Mouse (Mus musculus): ENCODE results near the gene Slc47a2. TPM values are rescaled to one million over a fixed set of nuclear protein-coding genes. Genes with fewer than 3 reads are reported as not detected.

Gene Slc47a2
- polyA plus RNA-seq (2014; fragmentation: Nextera tagmentation; extraction: Ambion mirVana) = not detected in 2 replicates

GRCm38 (mm10) chr11:61342505-61343420 is at the start of gene Slc47a2:
Gene Slc47a2, minus strand, starts transcription at chr11:61342860.
- DNase-seq (ENCODE audit: low spot score) (peak; percentile 66), ATAC-seq (replicated peaks; ENCODE audit: low FRiP score) (no peak)
- H3K4me2 ChIP-seq (ENCODE audit: low read depth, low read length, severe bottlenecking) = peak within 1 kb of the TSS; percentile 50
- H3K9ac ChIP-seq (ENCODE audit: low read length) = peak within 1 kb of the TSS; percentile 16; the same call in 1 of the 2 replicates
- H3K27ac ChIP-seq (ENCODE audit: low read depth, low read length) = no peak within 1 kb of the TSS
- H3K4me3 ChIP-seq (ENCODE audit: low read depth, low read length) = peak within 1 kb of the TSS; percentile 27
- 5% methylated on average over 61 of the region's 61 CpGs for WGBS
- H3K27me3 ChIP-seq (ENCODE audit: control insufficient read depth, insufficient read depth, low read length) = peaks cover 16% of the 10 kb centered on the region
- H3K36me3 ChIP-seq (ENCODE audit: control insufficient read depth, insufficient read depth, low read length) = no peaks in the 10 kb centered on the region
- H3K9me3 ChIP-seq (ENCODE audit: control insufficient read depth, low read length) = no peaks in the 10 kb centered on the region
- peaks cover 8% of the 10 kb centered on the region; the same call in 1 of the 2 replicates for H3K4me1 ChIP-seq (replicated peaks; ENCODE audit: control insufficient read depth, insufficient read depth, low read length)

GRCm38 (mm10) chr11:61388936-61389335 is 46.3 kb upstream of the Slc47a2 start:
- WGBS = 75% methylated on average over 4 of the region's 4 CpGs
- H3K9me3 ChIP-seq (ENCODE audit: control insufficient read depth, low read length) = no peaks in the 10 kb centered on the region
- no peaks in the 10 kb centered on the region for H3K36me3 ChIP-seq (ENCODE audit: control insufficient read depth, insufficient read depth, low read length)
- no peak overlapping the region for H3K4me2 ChIP-seq (ENCODE audit: low read depth, low read length, severe bottlenecking)
- H3K27ac ChIP-seq (ENCODE audit: low read depth, low read length) = no peak overlapping the region
- H3K27me3 ChIP-seq (ENCODE audit: control insufficient read depth, insufficient read depth, low read length) = no peaks in the 10 kb centered on the region
- ATAC-seq (replicated peaks; ENCODE audit: low FRiP score) = no peak
- H3K9ac ChIP-seq (ENCODE audit: low read length) = no peak overlapping the region
- no peaks in the 10 kb centered on the region for H3K4me1 ChIP-seq (replicated peaks; ENCODE audit: control insufficient read depth, insufficient read depth, low read length)
- no peak for DNase-seq (ENCODE audit: low spot score)
- no peak overlapping the region for H3K4me3 ChIP-seq (ENCODE audit: low read depth, low read length)

- ATAC-seq (replicated peaks; ENCODE audit: low FRiP score) = no peak
- Histone ChIP-seq H3K4me2 (ENCODE audit: low read depth, low read length, severe bottlenecking) (no peak overlapping the region), H3K4me3 (ENCODE audit: low read depth, low read length) (no peak overlapping the region), H3K9me3 (ENCODE audit: control insufficient read depth, low read length) (no peaks in the 10 kb centered on the region), H3K9ac (ENCODE audit: low read length) (no peak overlapping the region), H3K27ac (ENCODE audit: low read depth, low read length) (no peak overlapping the region), H3K27me3 (ENCODE audit: control insufficient read depth, insufficient read depth, low read length) (no peaks in the 10 kb centered on the region), H3K36me3 (ENCODE audit: control insufficient read depth, insufficient read depth, low read length) (no peaks in the 10 kb centered on the region), H3K4me1 (replicated peaks; ENCODE audit: control insufficient read depth, insufficient read depth, low read length) (no peaks in the 10 kb centered on the region)
- WGBS = 63% methylated on average over 6 of the region's 6 CpGs
- peak; percentile 68 for DNase-seq (ENCODE audit: low spot score)
Measured at GRCm38 (mm10) chr11:61388012-61388411, 45.4 kb upstream of the Slc47a2 start.

- Histone ChIP-seq H3K4me3 (ENCODE audit: low read depth, low read length) (no peak overlapping the region), H3K36me3 (ENCODE audit: control insufficient read depth, insufficient read depth, low read length) (no peaks in the 10 kb centered on the region), H3K4me2 (ENCODE audit: low read depth, low read length, severe bottlenecking) (no peak overlapping the region), H3K4me1 (replicated peaks; ENCODE audit: control insufficient read depth, insufficient read depth, low read length) (no peaks in the 10 kb centered on the region), H3K9ac (ENCODE audit: low read length) (no peak overlapping the region), H3K27me3 (ENCODE audit: control insufficient read depth, insufficient read depth, low read length) (no peaks in the 10 kb centered on the region), H3K27ac (ENCODE audit: low read depth, low read length) (no peak overlapping the region), H3K9me3 (ENCODE audit: control insufficient read depth, low read length) (no peaks in the 10 kb centered on the region)
- 73% methylated on average over 6 of the region's 6 CpGs for WGBS
- no peak for ATAC-seq (replicated peaks; ENCODE audit: low FRiP score)
- no peak for DNase-seq (ENCODE audit: low spot score)
Measured at GRCm38 (mm10) chr11:61387233-61387632, 44.6 kb upstream of the Slc47a2 start.

- no peak for ATAC-seq (replicated peaks; ENCODE audit: low FRiP score)
Measured at GRCm38 (mm10) chr11:61385725-61386124, 43.1 kb upstream of the Slc47a2 start.

GRCm38 (mm10) chr11:61381272-61381671 is 38.6 kb upstream of the Slc47a2 start:
- Histone ChIP-seq H3K27me3 (ENCODE audit: control insufficient read depth, insufficient read depth, low read length) (peaks cover 17% of the 10 kb centered on the region), H3K4me1 (replicated peaks; ENCODE audit: control insufficient read depth, insufficient read depth, low read length) (peaks cover 4% of the 10 kb centered on the region), H3K4me3 (ENCODE audit: low read depth, low read length) (no peak overlapping the region), H3K9ac (ENCODE audit: low read length) (no peak overlapping the region), H3K36me3 (ENCODE audit: control insufficient read depth, insufficient read depth, low read length) (no peaks in the 10 kb centered on the region), H3K27ac (ENCODE audit: low read depth, low read length) (no peak overlapping the region), H3K4me2 (ENCODE audit: low read depth, low read length, severe bottlenecking) (no peak overlapping the region), H3K9me3 (ENCODE audit: control insufficient read depth, low read length) (no peaks in the 10 kb centered on the region)
- 90% methylated on average over 1 of the region's 1 CpGs for WGBS
- DNase-seq (ENCODE audit: low spot score) (no peak), ATAC-seq (replicated peaks; ENCODE audit: low FRiP score) (no peak)

More at GRCm38 (mm10) chr11:61385725-61386124, 43.1 kb upstream of the Slc47a2 start:
- no peak overlapping the region for H3K4me2 ChIP-seq (ENCODE audit: low read depth, low read length, severe bottlenecking)
- no peaks in the 10 kb centered on the region for H3K36me3 ChIP-seq (ENCODE audit: control insufficient read depth, insufficient read depth, low read length)
- no peaks in the 10 kb centered on the region for H3K4me1 ChIP-seq (replicated peaks; ENCODE audit: control insufficient read depth, insufficient read depth, low read length)
- WGBS = 88% methylated on average over 4 of the region's 4 CpGs
- no peak overlapping the region for H3K4me3 ChIP-seq (ENCODE audit: low read depth, low read length)
- H3K9me3 ChIP-seq (ENCODE audit: control insufficient read depth, low read length) = no peaks in the 10 kb centered on the region
- H3K9ac ChIP-seq (ENCODE audit: low read length) = no peak overlapping the region
- no peak for DNase-seq (ENCODE audit: low spot score)
- no peaks in the 10 kb centered on the region for H3K27me3 ChIP-seq (ENCODE audit: control insufficient read depth, insufficient read depth, low read length)
- H3K27ac ChIP-seq (ENCODE audit: low read depth, low read length) = no peak overlapping the region

- Histone ChIP-seq H3K4me1 (replicated peaks; ENCODE audit: control insufficient read depth, insufficient read depth, low read length) (peaks cover 4% of the 10 kb centered on the region), H3K27me3 (ENCODE audit: control insufficient read depth, insufficient read depth, low read length) (peaks cover 17% of the 10 kb centered on the region)
- 74% methylated on average over 4 of the region's 4 CpGs for WGBS
Measured at GRCm38 (mm10) chr11:61378651-61379050, 36.0 kb upstream of the Slc47a2 start.

GRCm38 (mm10) chr11:61377881-61378613 is 35.4 kb upstream of the Slc47a2 start, which contains the start of gene Slc47a1:
Gene Slc47a1, minus strand, starts transcription at chr11:61378345.
- peak within 1 kb of the TSS; percentile 10 for H3K9ac ChIP-seq (ENCODE audit: low read length)

More at GRCm38 (mm10) chr11:61378651-61379050, 36.0 kb upstream of the Slc47a2 start:
- Histone ChIP-seq H3K4me3 (ENCODE audit: low read depth, low read length) (no peak overlapping the region), H3K9me3 (ENCODE audit: control insufficient read depth, low read length) (no peaks in the 10 kb centered on the region), H3K9ac (ENCODE audit: low read length) (no peak overlapping the region), H3K4me2 (ENCODE audit: low read depth, low read length, severe bottlenecking) (no peak overlapping the region), H3K36me3 (ENCODE audit: control insufficient read depth, insufficient read depth, low read length) (no peaks in the 10 kb centered on the region), H3K27ac (ENCODE audit: low read depth, low read length) (no peak overlapping the region)
- DNase-seq (ENCODE audit: low spot score) (no peak), ATAC-seq (replicated peaks; ENCODE audit: low FRiP score) (no peak)

More at GRCm38 (mm10) chr11:61377881-61378613, 35.4 kb upstream of the Slc47a2 start, which contains the start of gene Slc47a1:
- peaks cover 17% of the 10 kb centered on the region for H3K27me3 ChIP-seq (ENCODE audit: control insufficient read depth, insufficient read depth, low read length)
- DNase-seq (ENCODE audit: low spot score) (peak; percentile 53), ATAC-seq (replicated peaks; ENCODE audit: low FRiP score) (no peak)
- H3K9me3 ChIP-seq (ENCODE audit: control insufficient read depth, low read length) = no peaks in the 10 kb centered on the region
- H3K27ac ChIP-seq (ENCODE audit: low read depth, low read length) = no peak within 1 kb of the TSS
- H3K4me3 ChIP-seq (ENCODE audit: low read depth, low read length) = peak within 1 kb of the TSS; percentile 17; the same call in 1 of the 2 replicates
- H3K36me3 ChIP-seq (ENCODE audit: control insufficient read depth, insufficient read depth, low read length) = no peaks in the 10 kb centered on the region
- WGBS = 18% methylated on average over 37 of the region's 39 CpGs
- peak within 1 kb of the TSS; percentile 47 for H3K4me2 ChIP-seq (ENCODE audit: low read depth, low read length, severe bottlenecking)
- H3K4me1 ChIP-seq (replicated peaks; ENCODE audit: control insufficient read depth, insufficient read depth, low read length) = peaks cover 4% of the 10 kb centered on the region

Data from forebrain, embryonic 11.5 days (tissue).